Mouse (Mus musculus) ES-E14 (cell line): ENCODE results near the gene Sumf1.

Source experiments
- CHD2 ChIP-seq: IDR thresholded peaks from 2 replicates; pipeline ENCODE4 v1.6.1; 2014; ENCODE audit warnings: mild to moderate bottlenecking, low read depth, low read length, inconsistent platforms
- HCFC1 ChIP-seq: IDR thresholded peaks from 2 replicates; pipeline ENCODE4 v1.6.1; 2012; ENCODE audit warnings: low read length, inconsistent platforms, borderline replicate concordance; ENCODE audit not compliant: insufficient read depth
- ZC3H11A ChIP-seq: IDR thresholded peaks from 2 replicates; pipeline ENCODE4 v1.6.1; 2012; ENCODE audit warnings: low read depth, mild to moderate bottlenecking, inconsistent platforms, low read length, borderline replicate concordance
- ZNF384 ChIP-seq: IDR thresholded peaks from 2 replicates; pipeline ENCODE4 v1.6.1; 2012; ENCODE audit warnings: low read depth, low read length, inconsistent platforms

DNA sequence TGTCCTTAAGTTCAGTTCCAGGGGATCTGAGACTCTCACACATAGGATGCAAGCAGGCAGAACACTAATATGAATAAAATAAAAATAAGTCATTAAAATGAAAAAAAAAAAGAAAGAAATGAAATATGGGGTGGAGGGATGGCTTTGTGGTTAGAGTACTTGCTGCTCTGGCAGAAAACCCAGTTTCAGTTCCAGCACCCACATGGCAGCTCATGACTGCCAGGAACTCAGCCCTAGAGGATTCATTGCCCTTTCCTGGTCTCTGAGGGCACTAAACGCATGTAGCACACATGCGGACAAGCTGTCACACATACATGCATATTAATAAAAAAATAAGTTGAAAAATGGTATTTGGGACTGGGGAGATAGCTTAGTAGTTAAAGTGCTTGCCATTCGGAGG lies 45.2 kb upstream of the Sumf1 start:
- no peak for TF ChIP-seq ZC3H11A
- no peak for TF ChIP-seq ZNF384
- TF ChIP-seq HCFC1: no peak
- TF ChIP-seq CHD2: no peak
